Mouse (Mus musculus) liver, adult 2 months (tissue): ENCODE measurements around the gene Tanc1.

ENCODE experiments used
- CTCF ChIP-seq: fragments of 200-500 bp; IDR thresholded peaks from 2 replicates; pipeline ENCODE4 v1.5.1; 2011; ENCODE audit warnings: low read depth, low read length, control low read depth
- POLR2A ChIP-seq: fragments of 200-500 bp; IDR thresholded peaks from 2 replicates; pipeline ENCODE4 v1.6.1; 2011; ENCODE audit warnings: low read length, control low read depth; ENCODE audit not compliant: insufficient read depth; ENCODE audit errors: extremely low read depth

DNA sequence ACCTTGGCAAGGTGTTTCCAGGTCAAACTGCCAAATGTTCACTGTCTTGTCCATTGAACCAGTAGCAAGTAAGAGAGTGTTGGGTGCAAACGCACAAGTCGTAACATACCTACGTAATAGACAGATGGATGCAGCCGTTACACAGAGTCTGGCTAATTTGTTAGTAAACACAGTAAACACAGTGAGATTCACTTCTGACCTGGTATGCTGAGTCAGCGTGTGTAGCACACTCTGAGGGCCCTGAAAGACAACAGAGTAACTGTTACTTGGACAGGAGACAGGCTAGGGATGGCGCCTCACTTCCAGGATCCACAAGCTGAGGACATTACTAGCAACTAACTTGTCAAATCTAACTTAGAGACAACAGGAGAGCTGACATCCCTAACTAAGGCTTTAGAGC, 250.8 kb downstream of the Tanc1 start:
- TF ChIP-seq CTCF (no peak), POLR2A (no peak)
